Mouse (Mus musculus): ENCODE data around the gene Olfr711. TPM values are rescaled to one million over a fixed set of nuclear protein-coding genes. Genes with fewer than 3 reads are reported as not detected.
"Not testable (repeated sequence)": the region's sequence is repeated elsewhere in the genome, so short reads cannot be mapped to it uniquely, and the experiment has no call there.

Gene Olfr711
- polyA plus RNA-seq (2011; ENCODE audit: insufficient read length, low read depth, missing spikeins), result not detected in 2 replicates

- TF ChIP-seq POLR2A (IDR thresholded peaks at IDR 0.05; ENCODE audit: low read depth, low read length) (no peak), CTCF (IDR thresholded peaks at IDR 0.05; ENCODE audit: borderline replicate concordance, insufficient read depth, low read length) (no peak)
- H3K27ac ChIP-seq (ENCODE audit: insufficient read depth, low read length), result no peak within 1 kb of the TSS
- H3K4me3 ChIP-seq (ENCODE audit: insufficient read depth, low read length), result no peak within 1 kb of the TSS
- no peaks in the 10 kb centered on the region for H3K4me1 ChIP-seq (ENCODE audit: control insufficient read depth, insufficient read depth, low read length)
These were observed at the start of gene Olfr711 for GRCm38 (mm10) chr7:106975353-106975752. Gene Olfr711 (minus strand): TSS chr7:106975453.

- no peaks in the 10 kb centered on the region for H3K4me1 ChIP-seq (ENCODE audit: control insufficient read depth, insufficient read depth, low read length)
- TF ChIP-seq POLR2A (IDR thresholded peaks at IDR 0.05; ENCODE audit: low read depth, low read length) (no peak), CTCF (IDR thresholded peaks at IDR 0.05; ENCODE audit: borderline replicate concordance, insufficient read depth, low read length) (no peak)
- H3K27ac ChIP-seq (ENCODE audit: insufficient read depth, low read length), result no peak within 1 kb of the TSS
- H3K4me3 ChIP-seq (ENCODE audit: insufficient read depth, low read length), result no peak within 1 kb of the TSS
These were observed 30.7 kb upstream of the Olfr711 start, which contains the start of gene Olfr2 for GRCm38 (mm10) chr7:107005972-107006371. Gene Olfr2 (minus strand): TSS chr7:107006072.

- no peak overlapping the region for H3K27ac ChIP-seq (ENCODE audit: insufficient read depth, low read length)
- TF ChIP-seq POLR2A (IDR thresholded peaks at IDR 0.05; ENCODE audit: low read depth, low read length), result no peak
- TF ChIP-seq CTCF (IDR thresholded peaks at IDR 0.05; ENCODE audit: borderline replicate concordance, insufficient read depth, low read length), result no peak
These were observed 28.9 kb upstream of the Olfr711 start for GRCm38 (mm10) chr7:107004169-107004568.

GRCm38 (mm10) chr7:107000798-107001197 lies 25.5 kb upstream of the Olfr711 start:
- H3K4me1 ChIP-seq (ENCODE audit: control insufficient read depth, insufficient read depth, low read length), result no peaks in the 10 kb centered on the region

More at GRCm38 (mm10) chr7:107004169-107004568, 28.9 kb upstream of the Olfr711 start:
- H3K4me1 ChIP-seq (ENCODE audit: control insufficient read depth, insufficient read depth, low read length), result no peaks in the 10 kb centered on the region
- H3K4me3 ChIP-seq (ENCODE audit: insufficient read depth, low read length), result no peak overlapping the region

GRCm38 (mm10) chr7:106985236-106985635 lies 10.0 kb upstream of the Olfr711 start:
- Histone ChIP-seq H3K4me1 (ENCODE audit: control insufficient read depth, insufficient read depth, low read length) (no peaks in the 10 kb centered on the region), H3K4me3 (ENCODE audit: insufficient read depth, low read length) (no peak overlapping the region), H3K27ac (ENCODE audit: insufficient read depth, low read length) (no peak overlapping the region)
- TF ChIP-seq POLR2A (IDR thresholded peaks at IDR 0.05; ENCODE audit: low read depth, low read length), result no peak
- TF ChIP-seq CTCF (IDR thresholded peaks at IDR 0.05; ENCODE audit: borderline replicate concordance, insufficient read depth, low read length), result no peak

More at GRCm38 (mm10) chr7:107000798-107001197, 25.5 kb upstream of the Olfr711 start:
- Histone ChIP-seq H3K27ac (ENCODE audit: insufficient read depth, low read length) (no peak overlapping the region), H3K4me3 (ENCODE audit: insufficient read depth, low read length) (no peak overlapping the region)
- no peak for TF ChIP-seq POLR2A (IDR thresholded peaks at IDR 0.05; ENCODE audit: low read depth, low read length)
- no peak for TF ChIP-seq CTCF (IDR thresholded peaks at IDR 0.05; ENCODE audit: borderline replicate concordance, insufficient read depth, low read length)

- not testable (repeated sequence) for H3K4me1 ChIP-seq (ENCODE audit: control insufficient read depth, insufficient read depth, low read length); H3K4me3 ChIP-seq (ENCODE audit: insufficient read depth, low read length); H3K27ac ChIP-seq (ENCODE audit: insufficient read depth, low read length)
These were observed 7.8 kb downstream of the Olfr711 start for GRCm38 (mm10) chr7:106967503-106967902.

- TF ChIP-seq CTCF (IDR thresholded peaks at IDR 0.05; ENCODE audit: borderline replicate concordance, insufficient read depth, low read length), result no peak
- TF ChIP-seq POLR2A (IDR thresholded peaks at IDR 0.05; ENCODE audit: low read depth, low read length), result no peak
- Histone ChIP-seq H3K4me3 (ENCODE audit: insufficient read depth, low read length) (no peak within 1 kb of the TSS), H3K4me1 (ENCODE audit: control insufficient read depth, insufficient read depth, low read length) (no peaks in the 10 kb centered on the region), H3K27ac (ENCODE audit: insufficient read depth, low read length) (no peak within 1 kb of the TSS)
These were observed 11.4 kb downstream of the Olfr711 start, which contains the start of gene Olfr6 for GRCm38 (mm10) chr7:106963837-106964236. Gene Olfr6 (minus strand): TSS chr7:106963937.

- Histone ChIP-seq H3K4me3 (ENCODE audit: insufficient read depth, low read length) (no peak within 1 kb of the TSS), H3K27ac (ENCODE audit: insufficient read depth, low read length) (no peak within 1 kb of the TSS), H3K4me1 (ENCODE audit: control insufficient read depth, insufficient read depth, low read length) (no peaks in the 10 kb centered on the region)
- TF ChIP-seq POLR2A (IDR thresholded peaks at IDR 0.05; ENCODE audit: low read depth, low read length) (no peak), CTCF (IDR thresholded peaks at IDR 0.05; ENCODE audit: borderline replicate concordance, insufficient read depth, low read length) (no peak)
These were observed 27.0 kb downstream of the Olfr711 start, which contains the start of gene Olfr710 for GRCm38 (mm10) chr7:106948212-106948611. Gene Olfr710 (minus strand): TSS chr7:106948312.

GRCm38 (mm10) chr7:106932119-106932518 lies 43.1 kb downstream of the Olfr711 start, which contains the start of gene Olfr709-ps1:
Gene Olfr709-ps1 (minus strand): TSS chr7:106932219.
- Histone ChIP-seq H3K4me3 (ENCODE audit: insufficient read depth, low read length) (no peak within 1 kb of the TSS), H3K27ac (ENCODE audit: insufficient read depth, low read length) (no peak within 1 kb of the TSS), H3K4me1 (ENCODE audit: control insufficient read depth, insufficient read depth, low read length) (no peaks in the 10 kb centered on the region)
- no peak for TF ChIP-seq CTCF (IDR thresholded peaks at IDR 0.05; ENCODE audit: borderline replicate concordance, insufficient read depth, low read length)
- no peak for TF ChIP-seq POLR2A (IDR thresholded peaks at IDR 0.05; ENCODE audit: low read depth, low read length)

GRCm38 (mm10) chr7:106920961-106921360 lies 54.3 kb downstream of the Olfr711 start:
- H3K4me3 ChIP-seq (ENCODE audit: insufficient read depth, low read length); H3K27ac ChIP-seq (ENCODE audit: insufficient read depth, low read length); H3K4me1 ChIP-seq (ENCODE audit: control insufficient read depth, insufficient read depth, low read length): not testable (repeated sequence)

Other genes starting within 250 kb of the Olfr711 start
- gene Olfr697, start 233.0 kb downstream of the Olfr711 start, polyA plus RNA-seq (2011; ENCODE audit: insufficient read length, low read depth, missing spikeins), result not detected in 2 replicates
- gene Olfr698, start 220.1 kb downstream of the Olfr711 start, polyA plus RNA-seq (2011; ENCODE audit: insufficient read length, low read depth, missing spikeins), result not detected in 2 replicates
- not detected in 2 replicates for gene Olfr699, start 182.3 kb downstream of the Olfr711 start, polyA plus RNA-seq (2011; ENCODE audit: insufficient read length, low read depth, missing spikeins)
- gene Olfr700, start 166.6 kb downstream of the Olfr711 start, polyA plus RNA-seq (2011; ENCODE audit: insufficient read length, low read depth, missing spikeins), result not detected in 2 replicates
- not detected in 2 replicates for gene Olfr701, start 161.3 kb downstream of the Olfr711 start, polyA plus RNA-seq (2011; ENCODE audit: insufficient read length, low read depth, missing spikeins)
- not detected in 2 replicates for gene Olfr702, start 141.6 kb downstream of the Olfr711 start, polyA plus RNA-seq (2011; ENCODE audit: insufficient read length, low read depth, missing spikeins)
- gene Olfr703, start 132.1 kb downstream of the Olfr711 start, polyA plus RNA-seq (2011; ENCODE audit: insufficient read length, low read depth, missing spikeins), result not detected in 2 replicates
- not detected in 2 replicates for gene Olfr704, start 112.3 kb downstream of the Olfr711 start, polyA plus RNA-seq (2011; ENCODE audit: insufficient read length, low read depth, missing spikeins)
- not detected in 2 replicates for gene Olfr705, start 98.6 kb downstream of the Olfr711 start, polyA plus RNA-seq (2011; ENCODE audit: insufficient read length, low read depth, missing spikeins)
- not detected in 2 replicates for gene Olfr706, start 87.3 kb downstream of the Olfr711 start, polyA plus RNA-seq (2011; ENCODE audit: insufficient read length, low read depth, missing spikeins)
- gene Olfr707, start 74.2 kb downstream of the Olfr711 start, polyA plus RNA-seq (2011; ENCODE audit: insufficient read length, low read depth, missing spikeins), result not detected in 2 replicates
- gene Olfr1532-ps1, start 67.5 kb downstream of the Olfr711 start, polyA plus RNA-seq (2011; ENCODE audit: insufficient read length, low read depth, missing spikeins), result not detected in 2 replicates
- gene Olfr709-ps1, start 43.2 kb downstream of the Olfr711 start, polyA plus RNA-seq (2011; ENCODE audit: insufficient read length, low read depth, missing spikeins), result not detected in 2 replicates
- gene Olfr710, start 27.1 kb downstream of the Olfr711 start, polyA plus RNA-seq (2011; ENCODE audit: insufficient read length, low read depth, missing spikeins), result not detected in 2 replicates
- not detected in 2 replicates for gene Olfr6, start 11.5 kb downstream of the Olfr711 start, polyA plus RNA-seq (2011; ENCODE audit: insufficient read length, low read depth, missing spikeins)
- not detected in 2 replicates for gene Olfr2, start 30.6 kb upstream of the Olfr711 start, polyA plus RNA-seq (2011; ENCODE audit: insufficient read length, low read depth, missing spikeins)
- not detected in 2 replicates for gene Olfr713, start 55.7 kb upstream of the Olfr711 start, polyA plus RNA-seq (2011; ENCODE audit: insufficient read length, low read depth, missing spikeins)
- gene Olfr714, start 95.5 kb upstream of the Olfr711 start, polyA plus RNA-seq (2011; ENCODE audit: insufficient read length, low read depth, missing spikeins), result not detected in 2 replicates
- gene Olfr17, start 117.8 kb upstream of the Olfr711 start, polyA plus RNA-seq (2011; ENCODE audit: insufficient read length, low read depth, missing spikeins), result not detected in 2 replicates
- gene Olfr715b, start 134.9 kb upstream of the Olfr711 start, polyA plus RNA-seq (2011; ENCODE audit: insufficient read length, low read depth, missing spikeins), result not detected in 2 replicates
- gene Olfr715, start 155.6 kb upstream of the Olfr711 start, polyA plus RNA-seq (2011; ENCODE audit: insufficient read length, low read depth, missing spikeins), result not detected in 2 replicates
- gene Olfr716, start 162.9 kb upstream of the Olfr711 start, polyA plus RNA-seq (2011; ENCODE audit: insufficient read length, low read depth, missing spikeins), result not detected in 2 replicates
- not detected in 2 replicates for gene Nlrp14, start 191.5 kb upstream of the Olfr711 start, polyA plus RNA-seq (2011; ENCODE audit: insufficient read length, low read depth, missing spikeins)
- not detected in 2 replicates for gene Rbmxl2, start 234.0 kb upstream of the Olfr711 start, polyA plus RNA-seq (2011; ENCODE audit: insufficient read length, low read depth, missing spikeins)

Data from embryonic fibroblast, embryonic 13.5 days (primary cell).